Mouse (Mus musculus) thymus, adult 2 months (tissue): ENCODE results near the gene Pkm. TPM values are rescaled to one million over a fixed set of nuclear protein-coding genes. Genes with fewer than 3 reads are reported as not detected.

Experiments
- DNase-seq: peaks from one replicate; pipeline ENCODE4 v3.0.0; 2021
- H3K27ac ChIP-seq: fragments of 200-500 bp; 2 replicates; pipeline ENCODE4 v1.5.1; 2012; ENCODE audit warnings: low read length, control low read depth; ENCODE audit not compliant: control insufficient read depth, insufficient read depth
- H3K27me3 ChIP-seq: fragments of 200-500 bp; 2 replicates; pipeline ENCODE4 v1.6.1; 2012; ENCODE audit warnings: mild to moderate bottlenecking, low read length, moderate library complexity, mixed read lengths; ENCODE audit not compliant: control insufficient read depth, insufficient read depth
- H3K36me3 ChIP-seq: fragments of 200-500 bp; 2 replicates; pipeline ENCODE4 v1.6.1; 2012; ENCODE audit warnings: mild to moderate bottlenecking, low read length, moderate library complexity; ENCODE audit not compliant: control insufficient read depth, insufficient read depth
- H3K4me1 ChIP-seq: fragments of 200-500 bp; replicated peaks from 2 replicates; pipeline ENCODE4 v1.6.1; 2012; ENCODE audit warnings: low read length; ENCODE audit not compliant: control insufficient read depth, insufficient read depth
- H3K4me3 ChIP-seq: fragments of 200-500 bp; 2 replicates; pipeline ENCODE4 v1.5.1; 2012; ENCODE audit warnings: mild to moderate bottlenecking, low read length, control low read depth, moderate library complexity; ENCODE audit not compliant: control insufficient read depth, insufficient read depth
- CTCF ChIP-seq: fragments of 200-500 bp; IDR thresholded peaks from 2 replicates; pipeline ENCODE4 v1.5.1; 2012; ENCODE audit warnings: mild to moderate bottlenecking, control low read depth, low read length, moderate library complexity, borderline replicate concordance; ENCODE audit not compliant: control insufficient read depth, poor library complexity, insufficient read depth; ENCODE audit errors: extremely low read depth
- POLR2A ChIP-seq: fragments of 200-500 bp; IDR thresholded peaks from 2 replicates; pipeline ENCODE4 v1.6.1; 2012; ENCODE audit warnings: mild to moderate bottlenecking, low read length, control low read depth, moderate library complexity; ENCODE audit not compliant: control insufficient read depth, poor library complexity, insufficient read depth; ENCODE audit errors: extremely low read depth
- WGBS: fragments of 180-500 bp; shearing (Covaris S2); methylation state at CpG from one replicate; pipeline ENCODE4 v1.1.7; 2018; 5-methylcytosine and 5-hydroxymethylcytosine counted together
- polyA plus RNA-seq: library from polyadenylated mRNA; depleted of rRNA; stranded (reverse); fragments of >200 nt; gene quantifications from 2 replicates; pipeline ENCODE4 v1.2.3, GENCODE M21; 2012

Gene Pkm
- polyA plus RNA-seq, 1 experiment, result 916 TPM

GRCm38 (mm10) chr9:59696381-59696780, 40.2 kb downstream of the Pkm start:
- no peak for TF ChIP-seq CTCF
- TF ChIP-seq POLR2A, result no peak
- WGBS, result 92% methylated on average over 3 of the region's 3 CpGs
- Histone ChIP-seq H3K4me3 (no peak overlapping the region), H3K4me1 (no peaks in the 10 kb centered on the region), H3K36me3 (no peaks in the 10 kb centered on the region), H3K27me3 (no peaks in the 10 kb centered on the region), H3K27ac (no peak overlapping the region)
- no peak for DNase-seq

GRCm38 (mm10) chr9:59701094-59701493, 44.9 kb downstream of the Pkm start:
- DNase-seq, result no peak
- TF ChIP-seq CTCF (no peak), POLR2A (no peak)
- Histone ChIP-seq H3K27ac (no peak overlapping the region), H3K36me3 (no peaks in the 10 kb centered on the region), H3K4me3 (no peak overlapping the region), H3K4me1 (no peaks in the 10 kb centered on the region), H3K27me3 (no peaks in the 10 kb centered on the region)
- WGBS, result 94% methylated on average over 7 of the region's 7 CpGs

- Histone ChIP-seq H3K27me3 (no peaks in the 10 kb centered on the region), H3K4me3 (no peak overlapping the region), H3K4me1 (no peaks in the 10 kb centered on the region), H3K36me3 (no peaks in the 10 kb centered on the region), H3K27ac (no peak overlapping the region)
- no peak for DNase-seq
- TF ChIP-seq POLR2A, result no peak
- TF ChIP-seq CTCF, result no peak
- WGBS, result 91% methylated on average over 6 of the region's 6 CpGs
Measured at GRCm38 (mm10) chr9:59703099-59703498, 46.9 kb downstream of the Pkm start.

- TF ChIP-seq CTCF (no peak), POLR2A (no peak)
- peak; percentile 8 for DNase-seq
- Histone ChIP-seq H3K27ac (no peak overlapping the region), H3K4me3 (no peak overlapping the region), H3K36me3 (no peaks in the 10 kb centered on the region), H3K27me3 (no peaks in the 10 kb centered on the region), H3K4me1 (no peaks in the 10 kb centered on the region)
- 55% methylated on average over 10 of the region's 10 CpGs for WGBS
Measured at GRCm38 (mm10) chr9:59706850-59707825, 51.0 kb downstream of the Pkm start.

- no peaks in the 10 kb centered on the region for H3K27me3 ChIP-seq
- H3K4me3 ChIP-seq, result no peak overlapping the region
- no peaks in the 10 kb centered on the region for H3K4me1 ChIP-seq
- TF ChIP-seq POLR2A (no peak), CTCF (no peak)
- no peak for DNase-seq
- no peaks in the 10 kb centered on the region for H3K36me3 ChIP-seq
- no peak overlapping the region for H3K27ac ChIP-seq
- WGBS, result 89% methylated on average over 3 of the region's 3 CpGs
Measured at GRCm38 (mm10) chr9:59709225-59709624, 53.1 kb downstream of the Pkm start.

GRCm38 (mm10) chr9:59716275-59716898, 60.2 kb downstream of the Pkm start:
- Histone ChIP-seq H3K27me3 (no peaks in the 10 kb centered on the region), H3K27ac (no peak overlapping the region), H3K36me3 (no peaks in the 10 kb centered on the region), H3K4me1 (no peaks in the 10 kb centered on the region), H3K4me3 (no peak overlapping the region)
- whole genome bisulfite sequencing, result 87% methylated on average over 7 of the region's 7 CpGs
- no peak for DNase-seq
- no peak for TF ChIP-seq POLR2A
- TF ChIP-seq CTCF, result no peak
